Mouse (Mus musculus) stomach, embryonic 15.5 days (tissue): Measurements from ENCODE around the gene Lsamp. TPM values are rescaled to one million over a fixed set of nuclear protein-coding genes. Genes with fewer than 3 reads are reported as not detected.
"Not testable (repeated sequence)": the region's sequence is repeated elsewhere in the genome, so short reads cannot be mapped to it uniquely, and the experiment has no call there.

Experiments used
- ATAC-seq: fragments of 200-750 bp; cut with Nextera tagmentation; 2 replicates; pipeline ENCODE4 v1.8.0; 2017; ENCODE audit warnings: low read depth, moderate number of reproducible peaks, moderate TSS enrichment; ENCODE audit not compliant: insufficient read depth, low FRiP score
- H3K27ac ChIP-seq: fragments of 300-500 bp; sonication (generic); 2 replicates; pipeline ENCODE4 v1.5.1; 2015; ENCODE audit warnings: mild to moderate bottlenecking, inconsistent platforms
- H3K27me3 ChIP-seq: fragments of 300-500 bp; sonication (generic); replicated peaks from 2 replicates; pipeline ENCODE4 v1.6.1; 2015; ENCODE audit warnings: inconsistent platforms
- H3K36me3 ChIP-seq: fragments of 300-500 bp; sonication (generic); 2 replicates; pipeline ENCODE4 v1.6.1; 2015; ENCODE audit warnings: inconsistent platforms
- H3K4me1 ChIP-seq: fragments of 300-500 bp; sonication (generic); 2 replicates; pipeline ENCODE4 v1.6.1; 2015; ENCODE audit warnings: inconsistent platforms
- H3K4me2 ChIP-seq: fragments of 300-500 bp; sonication (generic); 2 replicates; pipeline ENCODE4 v1.6.1; 2015; ENCODE audit warnings: mild to moderate bottlenecking, inconsistent platforms
- H3K4me3 ChIP-seq: fragments of 300-500 bp; sonication (generic); replicated peaks from 2 replicates; pipeline ENCODE4 v1.5.1; 2015; ENCODE audit warnings: inconsistent platforms
- H3K9ac ChIP-seq: fragments of 300-500 bp; sonication (generic); 2 replicates; pipeline ENCODE4 v1.6.1; 2015; ENCODE audit warnings: inconsistent platforms
- H3K9me3 ChIP-seq: fragments of 300-500 bp; sonication (generic); 2 replicates; pipeline ENCODE4 v1.6.1; 2016; ENCODE audit warnings: inconsistent platforms
- WGBS: fragments of 180-500 bp; shearing (Covaris S2); methylation state at CpG from one replicate; pipeline ENCODE4 v1.1.7; 2015; 5-methylcytosine and 5-hydroxymethylcytosine counted together
- polyA plus RNA-seq: library from polyadenylated mRNA; unstranded; fragments of >200 nt; fragmentation: Nextera tagmentation; extraction: Ambion mirVana; gene quantifications from 2 replicates; pipeline ENCODE4 v1.2.1, GENCODE M21; 2015

Lsamp gene
- polyA plus RNA-seq, 1 experiment from 2014 or later: 8.5 TPM

GRCm38 (mm10) chr16:40536754-40537153 is 552.6 kb downstream of the Lsamp start:
- H3K36me3 ChIP-seq: no peaks in the 10 kb centered on the region
- no peaks in the 10 kb centered on the region for H3K27me3 ChIP-seq
- H3K9ac ChIP-seq: no peak overlapping the region
- no peak for ATAC-seq
- H3K4me1 ChIP-seq: no peaks in the 10 kb centered on the region
- H3K4me2 ChIP-seq: no peak overlapping the region
- no peak overlapping the region for H3K27ac ChIP-seq
- no peak overlapping the region for H3K4me3 ChIP-seq
- H3K9me3 ChIP-seq: no peaks in the 10 kb centered on the region
- WGBS: 19% methylated on average over 1 of the region's 1 CpGs

- Histone ChIP-seq H3K4me2 (no peak overlapping the region), H3K9me3 (no peaks in the 10 kb centered on the region), H3K4me3 (no peak overlapping the region), H3K27ac (no peak overlapping the region), H3K27me3 (no peaks in the 10 kb centered on the region), H3K9ac (no peak overlapping the region), H3K36me3 (no peaks in the 10 kb centered on the region), H3K4me1 (no peaks in the 10 kb centered on the region)
- WGBS: 84% methylated on average over 4 of the region's 4 CpGs
- no peak for ATAC-seq
Measured at GRCm38 (mm10) chr16:40549663-40550062, 565.5 kb downstream of the Lsamp start.

- H3K9ac ChIP-seq: no peak overlapping the region
- no peaks in the 10 kb centered on the region for H3K36me3 ChIP-seq
- H3K9me3 ChIP-seq: no peaks in the 10 kb centered on the region
- H3K27ac ChIP-seq: no peak overlapping the region
- WGBS: 93% methylated on average over 1 of the region's 1 CpGs
- no peak for ATAC-seq
- no peaks in the 10 kb centered on the region for H3K4me1 ChIP-seq
- H3K27me3 ChIP-seq: no peaks in the 10 kb centered on the region
- H3K4me3 ChIP-seq: no peak overlapping the region
- no peak overlapping the region for H3K4me2 ChIP-seq
Measured at GRCm38 (mm10) chr16:40555608-40556007, 571.4 kb downstream of the Lsamp start.

GRCm38 (mm10) chr16:40557680-40558249 is 573.6 kb downstream of the Lsamp start:
- no peak overlapping the region for H3K4me2 ChIP-seq
- H3K9ac ChIP-seq: no peak overlapping the region
- no peaks in the 10 kb centered on the region for H3K4me1 ChIP-seq
- H3K4me3 ChIP-seq: no peak overlapping the region
- no peaks in the 10 kb centered on the region for H3K27me3 ChIP-seq
- H3K27ac ChIP-seq: no peak overlapping the region
- no peaks in the 10 kb centered on the region for H3K9me3 ChIP-seq
- H3K36me3 ChIP-seq: no peaks in the 10 kb centered on the region
- no peak for ATAC-seq
- WGBS: 81% methylated on average over 5 of the region's 5 CpGs

GRCm38 (mm10) chr16:40567431-40567941 is 583.3 kb downstream of the Lsamp start:
- H3K27me3 ChIP-seq: no peaks in the 10 kb centered on the region
- no peak for ATAC-seq
- no peak overlapping the region for H3K27ac ChIP-seq
- no peaks in the 10 kb centered on the region for H3K9me3 ChIP-seq
- H3K36me3 ChIP-seq: no peaks in the 10 kb centered on the region
- no peak overlapping the region for H3K4me2 ChIP-seq
- 83% methylated on average over 9 of the region's 9 CpGs for WGBS
- H3K4me1 ChIP-seq: no peaks in the 10 kb centered on the region
- no peak overlapping the region for H3K9ac ChIP-seq
- H3K4me3 ChIP-seq: no peak overlapping the region

- H3K9ac ChIP-seq: no peak overlapping the region
- no peaks in the 10 kb centered on the region for H3K9me3 ChIP-seq
- H3K4me2 ChIP-seq: no peak overlapping the region
- no peaks in the 10 kb centered on the region for H3K36me3 ChIP-seq
- H3K4me3 ChIP-seq: no peak overlapping the region
- ATAC-seq: no peak
- no peaks in the 10 kb centered on the region for H3K27me3 ChIP-seq
- 84% methylated on average over 12 of the region's 12 CpGs for WGBS
- no peak overlapping the region for H3K27ac ChIP-seq
- H3K4me1 ChIP-seq: no peaks in the 10 kb centered on the region
Measured at GRCm38 (mm10) chr16:40572085-40572745, 588.1 kb downstream of the Lsamp start.

GRCm38 (mm10) chr16:40582076-40582475 is 597.9 kb downstream of the Lsamp start:
- Histone ChIP-seq H3K4me1 (no peaks in the 10 kb centered on the region), H3K27me3 (no peaks in the 10 kb centered on the region), H3K9me3 (no peaks in the 10 kb centered on the region), H3K4me3 (no peak overlapping the region), H3K36me3 (no peaks in the 10 kb centered on the region), H3K9ac (no peak overlapping the region), H3K27ac (no peak overlapping the region), H3K4me2 (no peak overlapping the region)
- ATAC-seq: no peak
- WGBS: 69% methylated on average over 3 of the region's 3 CpGs

GRCm38 (mm10) chr16:40593161-40593560 is 609.0 kb downstream of the Lsamp start:
- Histone ChIP-seq H3K36me3 (no peaks in the 10 kb centered on the region), H3K9me3 (no peaks in the 10 kb centered on the region), H3K4me2 (no peak overlapping the region), H3K27ac (no peak overlapping the region), H3K4me1 (no peaks in the 10 kb centered on the region), H3K27me3 (no peaks in the 10 kb centered on the region), H3K9ac (no peak overlapping the region), H3K4me3 (no peak overlapping the region)
- no peak for ATAC-seq
- 82% methylated on average over 6 of the region's 6 CpGs for WGBS

GRCm38 (mm10) chr16:40601431-40602387 is 617.5 kb downstream of the Lsamp start:
- H3K9me3 ChIP-seq: no peaks in the 10 kb centered on the region
- no peak for ATAC-seq
- H3K36me3 ChIP-seq: no peaks in the 10 kb centered on the region
- H3K4me2 ChIP-seq: no peak overlapping the region
- WGBS: 45% methylated on average over 4 of the region's 4 CpGs
- H3K9ac ChIP-seq: no peak overlapping the region
- no peaks in the 10 kb centered on the region for H3K27me3 ChIP-seq
- no peak overlapping the region for H3K27ac ChIP-seq
- H3K4me1 ChIP-seq: no peaks in the 10 kb centered on the region
- H3K4me3 ChIP-seq: no peak overlapping the region

GRCm38 (mm10) chr16:40607509-40607908 is 623.3 kb downstream of the Lsamp start:
- 88% methylated on average over 3 of the region's 3 CpGs for WGBS
- Histone ChIP-seq H3K9ac (no peak overlapping the region), H3K4me1 (no peaks in the 10 kb centered on the region), H3K4me3 (no peak overlapping the region), H3K27me3 (no peaks in the 10 kb centered on the region), H3K36me3 (no peaks in the 10 kb centered on the region), H3K4me2 (no peak overlapping the region), H3K9me3 (no peaks in the 10 kb centered on the region), H3K27ac (no peak overlapping the region)
- no peak for ATAC-seq

GRCm38 (mm10) chr16:40616697-40617096 is 632.5 kb downstream of the Lsamp start:
- not testable (repeated sequence) for ATAC-seq

GRCm38 (mm10) chr16:40621086-40621485 is 636.9 kb downstream of the Lsamp start:
- not testable (repeated sequence) for H3K27me3 ChIP-seq, ATAC-seq

More at GRCm38 (mm10) chr16:40616697-40617096, 632.5 kb downstream of the Lsamp start:
- WGBS: 14% methylated on average over 1 of the region's 1 CpGs
- H3K4me2 ChIP-seq, H3K9me3 ChIP-seq, H3K36me3 ChIP-seq, H3K9ac ChIP-seq, H3K4me1 ChIP-seq, H3K4me3 ChIP-seq, H3K27me3 ChIP-seq, H3K27ac ChIP-seq: not testable (repeated sequence)

More at GRCm38 (mm10) chr16:40621086-40621485, 636.9 kb downstream of the Lsamp start:
- H3K4me1 ChIP-seq, H3K9me3 ChIP-seq, H3K36me3 ChIP-seq, H3K27ac ChIP-seq, H3K9ac ChIP-seq, H3K4me3 ChIP-seq, H3K4me2 ChIP-seq: not testable (repeated sequence)
- 63% methylated on average over 7 of the region's 7 CpGs for WGBS
